Mouse (Mus musculus): ENCODE results near the gene Blmh. TPM values are rescaled to one million over a fixed set of nuclear protein-coding genes. Genes with fewer than 3 reads are reported as not detected.

Gene Blmh
- polyA plus RNA-seq, 1 experiment = 58.3 TPM

DNA sequence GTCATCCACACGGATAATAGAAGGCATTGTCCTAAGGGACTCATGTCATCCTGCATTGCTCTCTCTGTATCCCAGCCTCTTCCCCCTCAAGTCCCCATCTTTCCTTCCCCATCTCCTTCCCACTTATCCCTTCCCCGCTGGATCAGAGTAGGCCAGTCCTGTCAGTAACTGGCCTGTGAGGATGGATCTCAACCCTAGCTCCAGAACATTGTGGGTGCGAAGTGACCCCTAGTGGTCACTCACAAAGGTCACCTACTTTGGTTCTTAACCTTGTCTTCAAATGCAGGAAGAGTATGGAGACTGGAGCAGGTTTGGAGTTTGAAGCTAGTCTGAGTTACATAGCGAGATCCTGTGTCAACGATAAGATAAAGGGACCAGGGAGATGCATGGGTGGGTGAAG is 30.4 kb upstream of the Blmh start:
- Histone ChIP-seq H3ac (ENCODE audit: control insufficient read depth, insufficient read length) (no peak overlapping the region), H3K79me2 (ENCODE audit: control insufficient read depth, insufficient read depth) (no peaks in the 10 kb centered on the region), H3K36me3 (ENCODE audit: control insufficient read depth, insufficient read depth) (no peaks in the 10 kb centered on the region), H3K4me3 (no peak overlapping the region), H3K27me3 (ENCODE audit: control insufficient read depth, insufficient read depth, insufficient read length) (no peaks in the 10 kb centered on the region), H3K4me2 (ENCODE audit: low read depth) (no peak overlapping the region)
- TF ChIP-seq MAX (IDR thresholded peaks at IDR 0.05; ENCODE audit: low read depth) = no peak
- TF ChIP-seq REST (IDR thresholded peaks at IDR 0.05; ENCODE audit: insufficient read depth, insufficient read length) = no peak
- no peak for TF ChIP-seq SRF (IDR thresholded peaks at IDR 0.05; ENCODE audit: control insufficient read depth, insufficient read length, low read depth)
- TF ChIP-seq POLR2A (IDR thresholded peaks at IDR 0.05; ENCODE audit: insufficient read length, low read depth) = no peak
- no peak for TF ChIP-seq POLR2AphosphoS2 (IDR thresholded peaks at IDR 0.05; ENCODE audit: insufficient read length, low read depth)
- no peak for TF ChIP-seq TCF12 (IDR thresholded peaks at IDR 0.05; ENCODE audit: insufficient read depth, poor library complexity, severe bottlenecking)
- no peak for TF ChIP-seq MYOG (IDR thresholded peaks at IDR 0.05; ENCODE audit: control insufficient read depth in 1 of 3, insufficient read depth in 1 of 3, insufficient read length in 2 of 3, low read depth in 2 of 3)

GRCm38 (mm10) chr11:76896360-76896759 is 28.2 kb upstream of the Blmh start:
- H3ac ChIP-seq (ENCODE audit: control insufficient read depth, insufficient read length) = no peak overlapping the region
- no peak overlapping the region for H3K4me3 ChIP-seq
- H3K36me3 ChIP-seq (ENCODE audit: control insufficient read depth, insufficient read depth) = no peaks in the 10 kb centered on the region
- no peaks in the 10 kb centered on the region for H3K79me2 ChIP-seq (ENCODE audit: control insufficient read depth, insufficient read depth)
- H3K27me3 ChIP-seq (ENCODE audit: control insufficient read depth, insufficient read depth, insufficient read length) = no peaks in the 10 kb centered on the region
- TF ChIP-seq POLR2A (IDR thresholded peaks at IDR 0.05; ENCODE audit: insufficient read length, low read depth) (no peak), E2F4 (IDR thresholded peaks at IDR 0.05; ENCODE audit: insufficient read depth) (no peak), POLR2AphosphoS2 (IDR thresholded peaks at IDR 0.05; ENCODE audit: insufficient read length, low read depth) (no peak), MYOG (IDR thresholded peaks at IDR 0.05; ENCODE audit: control insufficient read depth in 1 of 3, insufficient read depth in 1 of 3, insufficient read length in 2 of 3, low read depth in 2 of 3) (no peak), CEBPB (IDR thresholded peaks at IDR 0.05; ENCODE audit: insufficient read depth, poor library complexity, severe bottlenecking) (no peak), REST (IDR thresholded peaks at IDR 0.05; ENCODE audit: insufficient read depth, insufficient read length) (no peak), TCF3 (IDR thresholded peaks at IDR 0.05; ENCODE audit: insufficient read length, low read depth) (no peak), SRF (IDR thresholded peaks at IDR 0.05; ENCODE audit: control insufficient read depth, insufficient read length, low read depth) (no peak), USF1 (IDR thresholded peaks at IDR 0.05; ENCODE audit: low read depth) (no peak), TCF12 (IDR thresholded peaks at IDR 0.05; ENCODE audit: insufficient read depth, poor library complexity, severe bottlenecking) (no peak), MAX (IDR thresholded peaks at IDR 0.05; ENCODE audit: low read depth) (no peak), MYOD1 (IDR thresholded peaks at IDR 0.05; ENCODE audit: control insufficient read depth in 1 of 3, insufficient read length in 2 of 3, low read depth in 2 of 3) (no peak)
- no peak overlapping the region for H3K4me2 ChIP-seq (ENCODE audit: low read depth)

DNA sequence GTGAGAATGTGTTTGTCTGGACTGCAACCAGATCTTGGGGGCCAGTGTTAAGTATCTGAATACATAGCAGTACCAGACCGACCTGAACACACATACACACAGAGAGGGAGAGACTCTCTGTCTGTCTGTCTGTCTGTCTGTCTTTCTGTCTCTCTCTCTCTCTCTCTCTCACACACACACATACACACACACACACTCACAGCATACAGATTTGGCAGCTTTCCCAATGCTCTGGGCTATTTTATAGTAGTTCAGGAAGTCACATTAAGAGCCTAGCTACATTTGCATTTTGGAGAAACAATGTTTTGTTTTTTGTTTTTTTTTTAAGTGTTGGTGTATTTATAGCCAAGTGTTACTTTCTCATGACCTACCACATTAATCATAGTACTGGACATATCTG is 27.5 kb upstream of the Blmh start:
- Histone ChIP-seq H3K36me3 (ENCODE audit: control insufficient read depth, insufficient read depth) (no peaks in the 10 kb centered on the region), H3K79me2 (ENCODE audit: control insufficient read depth, insufficient read depth) (no peaks in the 10 kb centered on the region), H3K4me3 (no peak overlapping the region), H3K27me3 (ENCODE audit: control insufficient read depth, insufficient read depth, insufficient read length) (no peaks in the 10 kb centered on the region), H3K4me2 (ENCODE audit: low read depth) (no peak overlapping the region), H3ac (ENCODE audit: control insufficient read depth, insufficient read length) (no peak overlapping the region)
- no peak for TF ChIP-seq MYOD1 (IDR thresholded peaks at IDR 0.05; ENCODE audit: control insufficient read depth in 1 of 3, insufficient read length in 2 of 3, low read depth in 2 of 3)
- no peak for TF ChIP-seq E2F4 (IDR thresholded peaks at IDR 0.05; ENCODE audit: insufficient read depth)
- TF ChIP-seq POLR2A (IDR thresholded peaks at IDR 0.05; ENCODE audit: insufficient read length, low read depth) = no peak
- no peak for TF ChIP-seq MAX (IDR thresholded peaks at IDR 0.05; ENCODE audit: low read depth)
- no peak for TF ChIP-seq REST (IDR thresholded peaks at IDR 0.05; ENCODE audit: insufficient read depth, insufficient read length)
- no peak for TF ChIP-seq TCF12 (IDR thresholded peaks at IDR 0.05; ENCODE audit: insufficient read depth, poor library complexity, severe bottlenecking)
- no peak for TF ChIP-seq CEBPB (IDR thresholded peaks at IDR 0.05; ENCODE audit: insufficient read depth, poor library complexity, severe bottlenecking)
- TF ChIP-seq TCF3 (IDR thresholded peaks at IDR 0.05; ENCODE audit: insufficient read length, low read depth) = no peak
- TF ChIP-seq USF1 (IDR thresholded peaks at IDR 0.05; ENCODE audit: low read depth) = no peak
- no peak for TF ChIP-seq MYOG (IDR thresholded peaks at IDR 0.05; ENCODE audit: control insufficient read depth in 1 of 3, insufficient read depth in 1 of 3, insufficient read length in 2 of 3, low read depth in 2 of 3)
- no peak for TF ChIP-seq POLR2AphosphoS2 (IDR thresholded peaks at IDR 0.05; ENCODE audit: insufficient read length, low read depth)
- TF ChIP-seq SRF (IDR thresholded peaks at IDR 0.05; ENCODE audit: control insufficient read depth, insufficient read length, low read depth) = no peak

GRCm38 (mm10) chr11:76897871-76898270 is 26.7 kb upstream of the Blmh start:
- Histone ChIP-seq H3K79me2 (ENCODE audit: control insufficient read depth, insufficient read depth) (no peaks in the 10 kb centered on the region), H3K4me3 (no peak overlapping the region), H3K36me3 (ENCODE audit: control insufficient read depth, insufficient read depth) (no peaks in the 10 kb centered on the region), H3K4me2 (ENCODE audit: low read depth) (peak overlapping the region; percentile 57), H3ac (ENCODE audit: control insufficient read depth, insufficient read length) (no peak overlapping the region), H3K27me3 (ENCODE audit: control insufficient read depth, insufficient read depth, insufficient read length) (no peaks in the 10 kb centered on the region)
- TF ChIP-seq USF1 (IDR thresholded peaks at IDR 0.05; ENCODE audit: low read depth) (peak; percentile 90), POLR2AphosphoS2 (IDR thresholded peaks at IDR 0.05; ENCODE audit: insufficient read length, low read depth) (no peak), CEBPB (IDR thresholded peaks at IDR 0.05; ENCODE audit: insufficient read depth, poor library complexity, severe bottlenecking) (peak; percentile 17; the same call in 1 of the 2 replicates)

DNA sequence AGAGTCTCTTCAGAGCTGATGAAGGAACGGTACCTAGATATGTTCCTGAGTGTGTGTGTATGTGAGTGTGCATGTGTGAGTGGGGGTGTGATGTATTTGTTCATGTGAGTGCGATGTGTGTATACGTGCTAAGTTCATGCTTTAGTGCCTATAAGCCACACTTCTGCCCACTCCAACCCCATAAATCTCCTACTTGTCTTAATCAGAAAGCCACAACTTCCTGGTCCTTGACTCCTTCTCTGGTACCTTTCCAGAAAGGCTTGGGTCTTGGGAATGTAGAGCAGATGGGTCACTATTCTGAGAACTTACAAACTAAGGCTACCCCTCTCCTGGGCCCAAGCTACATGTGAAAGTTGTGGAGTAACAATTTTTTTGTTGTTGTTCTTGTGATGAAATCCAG is 25.9 kb upstream of the Blmh start:
- TF ChIP-seq SRF (IDR thresholded peaks at IDR 0.05; ENCODE audit: control insufficient read depth, insufficient read length, low read depth) (no peak), USF1 (IDR thresholded peaks at IDR 0.05; ENCODE audit: low read depth) (no peak), CEBPB (IDR thresholded peaks at IDR 0.05; ENCODE audit: insufficient read depth, poor library complexity, severe bottlenecking) (no peak)

More for the DNA sequence above, 25.9 kb upstream of the Blmh start:
- Histone ChIP-seq H3K4me3 (no peak overlapping the region), H3K79me2 (ENCODE audit: control insufficient read depth, insufficient read depth) (no peaks in the 10 kb centered on the region), H3ac (ENCODE audit: control insufficient read depth, insufficient read length) (no peak overlapping the region), H3K27me3 (ENCODE audit: control insufficient read depth, insufficient read depth, insufficient read length) (no peaks in the 10 kb centered on the region), H3K36me3 (ENCODE audit: control insufficient read depth, insufficient read depth) (no peaks in the 10 kb centered on the region), H3K4me2 (ENCODE audit: low read depth) (no peak overlapping the region)

All from myocyte (in vitro differentiated cells).